Mouse (Mus musculus) testis, adult 2 months (tissue): Measurements from ENCODE around the gene Insc. TPM values are rescaled to one million over a fixed set of nuclear protein-coding genes. Genes with fewer than 3 reads are reported as not detected.

Experiments used
- H3K27ac ChIP-seq: fragments of 200-500 bp; 2 replicates; pipeline ENCODE4 v1.5.1; 2012; ENCODE audit warnings: low read depth, low read length; ENCODE audit not compliant: control insufficient read depth, insufficient read depth
- H3K27me3 ChIP-seq: fragments of 200-500 bp; 2 replicates; pipeline ENCODE4 v1.6.1; 2012; ENCODE audit warnings: mild to moderate bottlenecking, low read length, moderate library complexity; ENCODE audit not compliant: control insufficient read depth, insufficient read depth
- H3K36me3 ChIP-seq: fragments of 200-500 bp; 2 replicates; pipeline ENCODE4 v1.6.1; 2012; ENCODE audit warnings: mild to moderate bottlenecking, low read length; ENCODE audit not compliant: control insufficient read depth, insufficient read depth
- H3K4me1 ChIP-seq: fragments of 200-500 bp; 2 replicates; pipeline ENCODE4 v1.6.1; 2012; ENCODE audit warnings: low read length; ENCODE audit not compliant: control insufficient read depth, insufficient read depth
- H3K4me3 ChIP-seq: fragments of 200-500 bp; 2 replicates; pipeline ENCODE4 v1.5.1; 2012; ENCODE audit warnings: low read depth, mild to moderate bottlenecking, low read length, moderate library complexity, mixed read lengths; ENCODE audit not compliant: control insufficient read depth
- CTCF ChIP-seq: fragments of 200-500 bp; IDR thresholded peaks from 2 replicates; pipeline ENCODE4 v1.5.1; 2012; ENCODE audit warnings: low read depth, mild to moderate bottlenecking, inconsistent platforms, low read length, moderate library complexity; ENCODE audit not compliant: control insufficient read depth, insufficient read depth, insufficient replicate concordance
- POLR2A ChIP-seq: fragments of 200-500 bp; IDR thresholded peaks from 2 replicates; pipeline ENCODE4 v1.6.1; 2012; ENCODE audit warnings: low read depth, mild to moderate bottlenecking, inconsistent platforms, low read length, moderate library complexity; ENCODE audit not compliant: control insufficient read depth
- polyA plus RNA-seq: library from polyadenylated mRNA; depleted of rRNA; stranded (reverse); fragments of >200 nt; gene quantifications from 2 replicates; pipeline ENCODE4 v1.2.3, GENCODE M21; 2012

Insc gene
- polyA plus RNA-seq, 1 experiment = 2.1 TPM

DNA sequence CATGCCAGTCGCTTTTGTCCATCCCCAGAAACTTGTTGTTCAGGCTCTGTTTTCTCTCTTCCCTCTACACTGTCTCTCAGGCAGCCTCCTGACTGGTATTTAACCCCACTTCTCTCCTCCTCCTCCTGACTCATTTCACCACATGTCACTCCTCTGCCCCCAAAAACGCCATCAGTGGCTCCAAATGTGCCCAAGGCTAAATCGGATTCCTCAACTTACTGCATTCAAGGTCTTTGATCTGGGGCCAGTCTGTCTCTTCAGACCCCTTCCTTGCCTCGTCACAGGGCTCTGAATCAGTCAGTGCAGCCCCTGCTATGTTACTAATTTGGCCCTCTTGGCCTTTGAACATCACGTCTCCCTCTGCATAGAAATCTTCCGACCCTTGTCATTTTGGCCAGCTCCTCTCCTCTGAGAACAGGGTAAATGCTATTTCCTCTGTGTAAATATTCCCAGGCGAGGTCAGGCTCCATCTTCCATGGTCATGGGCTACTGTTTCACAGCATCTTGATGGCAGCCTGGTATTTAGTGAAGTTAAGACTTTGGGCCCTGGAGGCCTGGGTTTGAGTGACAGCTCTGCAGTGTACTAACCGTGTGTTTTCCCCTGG, 35.7 kb downstream of the Insc start:
- H3K4me1 ChIP-seq = no peaks in the 10 kb centered on the region
- H3K27me3 ChIP-seq = no peaks in the 10 kb centered on the region
- H3K27ac ChIP-seq = no peak overlapping the region
- H3K4me3 ChIP-seq = no peak overlapping the region
- H3K36me3 ChIP-seq = no peaks in the 10 kb centered on the region
- TF ChIP-seq CTCF = no peak
- no peak for TF ChIP-seq POLR2A

DNA sequence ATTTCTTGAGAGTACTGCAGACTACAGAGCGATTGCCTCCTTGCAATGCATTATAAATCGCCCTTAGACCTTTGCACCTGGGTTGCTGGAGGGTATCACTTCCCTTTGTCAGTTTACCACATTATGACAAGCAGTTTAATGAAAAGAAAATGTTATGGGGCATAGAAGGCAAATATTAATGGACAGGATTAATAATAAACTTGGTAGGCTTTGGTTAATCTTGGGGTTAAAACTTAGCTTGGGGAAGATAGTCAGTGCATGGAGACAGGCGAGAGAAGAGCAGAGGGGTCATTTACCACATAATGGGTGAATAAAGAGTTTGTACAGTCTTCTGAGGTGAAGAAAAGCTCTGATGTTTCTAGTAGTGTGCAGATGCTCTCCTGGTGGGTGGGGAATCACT, 39.8 kb downstream of the Insc start:
- no peak overlapping the region for H3K27ac ChIP-seq
- no peaks in the 10 kb centered on the region for H3K27me3 ChIP-seq
- H3K4me3 ChIP-seq = no peak overlapping the region
- TF ChIP-seq POLR2A (no peak), CTCF (no peak)
- no peaks in the 10 kb centered on the region for H3K4me1 ChIP-seq
- no peaks in the 10 kb centered on the region for H3K36me3 ChIP-seq

DNA sequence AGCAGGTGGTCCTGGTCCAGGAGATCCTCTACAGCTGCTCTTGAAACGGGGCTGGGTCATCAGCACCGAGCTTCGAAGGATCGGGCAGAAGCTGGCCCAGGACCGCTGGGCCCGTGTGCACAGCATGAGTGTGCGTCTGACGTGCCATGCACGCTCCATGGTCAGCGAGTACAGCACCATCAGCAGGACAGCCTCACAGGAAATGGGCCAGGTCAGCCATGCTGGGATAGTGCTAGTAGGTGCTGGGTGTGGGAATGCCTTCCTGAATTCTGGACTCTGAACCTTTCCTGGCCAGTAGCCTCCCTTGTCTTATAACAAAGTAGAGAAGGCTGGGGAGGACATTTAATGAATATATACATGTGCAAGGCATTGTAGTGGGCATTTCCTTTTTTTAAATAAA, 47.6 kb downstream of the Insc start:
- H3K4me1 ChIP-seq = no peaks in the 10 kb centered on the region
- TF ChIP-seq CTCF = no peak
- no peak for TF ChIP-seq POLR2A
- H3K27me3 ChIP-seq = no peaks in the 10 kb centered on the region
- H3K4me3 ChIP-seq = no peak overlapping the region
- H3K27ac ChIP-seq = no peak overlapping the region
- H3K36me3 ChIP-seq = no peaks in the 10 kb centered on the region

DNA sequence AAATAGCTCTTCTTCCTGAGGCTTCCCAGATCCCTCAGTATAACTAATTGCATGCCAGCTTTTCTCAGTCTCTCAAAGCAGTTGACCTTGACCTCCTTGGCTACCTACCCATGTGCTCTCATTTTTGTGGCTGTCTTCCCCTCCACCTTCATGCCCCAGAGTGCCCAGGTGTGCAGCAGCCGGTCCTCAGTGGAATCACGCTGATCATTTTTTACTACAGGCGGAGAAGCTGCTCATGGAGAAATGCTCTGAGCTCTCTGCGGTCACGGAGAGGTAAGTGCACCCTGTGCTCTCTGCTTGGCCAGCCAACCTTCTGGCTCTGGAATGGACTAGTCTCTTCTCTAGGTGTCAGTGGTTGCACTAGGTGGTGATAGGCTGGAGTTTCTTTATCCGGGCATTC, 48.5 kb downstream of the Insc start:
- Histone ChIP-seq H3K36me3 (no peaks in the 10 kb centered on the region), H3K27me3 (no peaks in the 10 kb centered on the region), H3K27ac (no peak overlapping the region), H3K4me1 (no peaks in the 10 kb centered on the region), H3K4me3 (no peak overlapping the region)
- TF ChIP-seq CTCF (no peak), POLR2A (no peak)

DNA sequence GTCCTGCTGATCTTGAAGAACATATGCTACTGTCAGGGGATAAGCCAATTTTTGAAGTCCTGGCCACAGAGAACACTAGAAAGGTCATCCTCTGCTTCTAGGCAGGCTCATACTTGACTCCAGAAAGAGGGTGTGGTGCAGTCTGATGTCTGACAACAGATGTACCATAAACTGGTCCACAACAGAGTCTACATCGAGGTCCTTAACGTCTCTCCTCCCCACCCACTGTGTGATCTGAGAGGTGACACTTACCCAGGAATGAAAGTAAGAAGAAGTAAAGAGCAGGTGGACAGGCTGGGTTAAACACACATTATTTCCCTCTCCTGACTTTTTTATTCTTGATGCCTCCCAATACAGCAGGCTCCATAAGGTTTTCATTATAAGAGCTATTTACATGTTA, 50.9 kb downstream of the Insc start:
- TF ChIP-seq POLR2A = no peak
- TF ChIP-seq CTCF = no peak
- Histone ChIP-seq H3K27me3 (no peaks in the 10 kb centered on the region), H3K4me1 (no peaks in the 10 kb centered on the region), H3K36me3 (no peaks in the 10 kb centered on the region), H3K27ac (no peak overlapping the region), H3K4me3 (no peak overlapping the region)

DNA sequence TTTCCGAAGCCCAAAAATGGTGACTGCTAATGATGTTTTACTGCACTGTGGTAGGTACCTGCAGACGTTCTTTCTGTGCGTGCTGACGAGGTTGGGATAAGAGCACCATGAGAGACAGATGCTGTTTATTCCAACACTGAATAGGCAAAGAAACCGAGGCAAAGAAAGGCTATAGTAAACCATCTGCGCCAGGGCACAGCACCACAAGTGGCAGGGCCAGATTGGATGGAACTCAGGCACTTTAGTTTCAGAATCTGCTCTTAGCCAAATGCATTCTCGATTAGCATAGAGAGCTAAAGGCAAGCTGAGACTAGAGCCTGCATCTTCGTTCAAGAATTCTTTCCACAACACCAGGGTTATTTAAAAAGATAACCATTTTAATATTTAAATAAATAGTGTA, 59.1 kb downstream of the Insc start:
- no peaks in the 10 kb centered on the region for H3K4me1 ChIP-seq
- no peak overlapping the region for H3K4me3 ChIP-seq
- H3K27ac ChIP-seq = no peak overlapping the region
- no peaks in the 10 kb centered on the region for H3K36me3 ChIP-seq
- no peaks in the 10 kb centered on the region for H3K27me3 ChIP-seq
- TF ChIP-seq POLR2A (no peak), CTCF (no peak)

DNA sequence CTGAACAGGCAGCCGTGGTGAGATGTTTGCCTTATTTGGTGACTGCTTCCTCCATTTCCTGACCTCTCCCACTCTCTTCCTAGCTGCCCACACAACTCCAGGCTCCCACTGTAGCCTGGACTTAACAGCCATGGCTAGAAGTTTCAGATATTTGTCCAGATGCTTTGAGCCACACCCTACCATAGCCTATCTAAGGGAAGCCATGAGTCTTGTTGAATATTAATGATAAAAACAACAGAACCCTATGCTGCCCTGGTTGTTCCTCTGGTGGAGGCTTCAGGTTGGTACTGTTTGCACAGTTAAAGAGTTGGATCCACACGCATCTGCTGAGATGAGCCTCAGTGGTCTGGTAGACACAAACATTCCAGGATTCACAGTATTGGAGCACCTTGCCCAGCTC, 61.8 kb downstream of the Insc start:
- no peaks in the 10 kb centered on the region for H3K27me3 ChIP-seq
- H3K27ac ChIP-seq = no peak overlapping the region
- H3K4me1 ChIP-seq = no peaks in the 10 kb centered on the region
- no peak overlapping the region for H3K4me3 ChIP-seq
- TF ChIP-seq POLR2A = no peak
- H3K36me3 ChIP-seq = no peaks in the 10 kb centered on the region

DNA sequence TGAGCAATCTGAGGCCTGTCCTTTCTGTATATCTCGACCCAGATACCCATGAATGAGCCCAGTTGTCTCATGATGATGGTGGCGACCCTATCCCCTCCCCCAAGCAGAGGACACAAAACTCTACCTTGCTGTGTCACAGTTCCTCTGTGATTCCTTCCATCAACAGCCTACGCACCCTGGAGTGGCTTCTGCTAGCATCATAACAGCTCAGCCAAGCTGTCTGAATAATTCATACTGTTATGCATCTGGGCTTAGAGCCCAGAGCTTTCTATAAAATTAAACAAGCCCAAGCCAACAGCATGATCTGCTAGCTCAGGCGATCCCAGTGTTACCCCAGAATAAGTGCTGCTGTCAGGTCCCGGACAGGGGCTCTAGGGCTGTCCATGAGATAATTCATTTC, 63.8 kb downstream of the Insc start:
- Histone ChIP-seq H3K36me3 (no peaks in the 10 kb centered on the region), H3K4me1 (no peaks in the 10 kb centered on the region), H3K27me3 (no peaks in the 10 kb centered on the region), H3K27ac (no peak overlapping the region), H3K4me3 (no peak overlapping the region)
- TF ChIP-seq CTCF = no peak
- no peak for TF ChIP-seq POLR2A
